Mouse (Mus musculus) lung, adult 2 months (tissue): Measurements from ENCODE around the gene Gm21560. TPM values are rescaled to one million over a fixed set of nuclear protein-coding genes. Genes with fewer than 3 reads are reported as not detected.
"Not testable (repeated sequence)": the region's sequence is repeated elsewhere in the genome, so short reads cannot be mapped to it uniquely, and the experiment has no call there.

Experiments used
- DNase-seq: peaks from one replicate; pipeline ENCODE4 v3.0.0; 2022
- H3K4me1 ChIP-seq: fragments of 200-500 bp; 2 replicates; pipeline ENCODE4 v1.6.1; 2011; ENCODE audit warnings: low read length; ENCODE audit not compliant: control insufficient read depth, insufficient read depth
- H3K4me3 ChIP-seq: fragments of 200-500 bp; replicated peaks from 2 replicates; pipeline ENCODE3; 2011; ENCODE audit warnings: low read depth, mild to moderate bottlenecking, control low read depth, low read length; ENCODE audit errors: extremely low read depth
- WGBS: fragments of 180-500 bp; shearing (Covaris S2); methylation state at CpG from one replicate; pipeline ENCODE4 v1.1.7; 2018; 5-methylcytosine and 5-hydroxymethylcytosine counted together
- polyA plus RNA-seq: library from polyadenylated mRNA; depleted of rRNA; stranded (reverse); fragments of >200 nt; gene quantifications from 2 replicates; pipeline ENCODE4 v1.2.3, GENCODE M21; 2012; rRNA removed

The Gm21560 gene
- not detected in 2 replicates for polyA plus RNA-seq

DNA sequence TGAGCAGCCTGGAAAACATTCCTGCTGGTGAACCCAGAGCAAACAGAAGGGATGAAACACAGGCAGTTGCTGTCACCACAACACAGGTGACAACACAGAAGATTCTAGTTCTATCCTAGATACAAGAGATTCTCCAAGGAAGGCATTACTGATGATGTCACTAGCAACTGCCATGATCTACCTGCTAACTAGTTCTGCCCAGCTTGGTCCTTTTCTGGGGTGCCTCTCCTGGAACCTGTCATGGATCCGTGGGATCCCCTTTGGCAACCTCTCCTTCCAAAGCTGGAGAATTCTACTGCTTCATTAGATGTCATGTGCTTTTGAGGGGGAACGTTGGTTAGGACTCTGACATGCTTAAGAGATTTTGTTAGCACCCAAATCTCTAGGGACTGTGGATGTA is at the start of gene Gm21560:
Gene Gm21560 (minus strand): TSS at position 101 of the 400 bp plus-strand sequence.
- WGBS = 74% methylated on average over 2 of the region's 2 CpGs
- not testable (repeated sequence) for DNase-seq, H3K4me1 ChIP-seq, H3K4me3 ChIP-seq

DNA sequence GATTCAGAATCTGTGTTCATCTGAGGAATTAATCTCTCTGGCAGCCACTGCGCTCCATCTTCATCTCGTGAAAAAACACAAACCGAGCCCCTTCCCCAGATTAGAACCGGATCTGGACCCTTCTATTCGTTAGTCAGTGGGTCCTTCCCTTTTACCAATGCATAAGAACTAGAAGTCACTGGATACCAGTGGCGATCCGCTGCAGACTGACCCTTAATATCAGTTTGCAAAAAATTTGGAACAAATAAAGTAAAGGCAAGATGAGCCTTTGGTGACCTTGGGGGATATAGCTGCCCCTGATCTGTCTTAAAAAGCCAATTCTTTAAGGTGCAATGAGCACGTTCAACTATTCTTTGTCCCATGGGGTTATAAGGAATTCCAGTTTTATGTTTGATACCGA is 55.6 kb downstream of the Gm21560 start:
- not testable (repeated sequence) for H3K4me3 ChIP-seq, H3K4me1 ChIP-seq
- DNase-seq = peak; percentile 2
- 86% methylated on average over 3 of the region's 9 CpGs for WGBS

DNA sequence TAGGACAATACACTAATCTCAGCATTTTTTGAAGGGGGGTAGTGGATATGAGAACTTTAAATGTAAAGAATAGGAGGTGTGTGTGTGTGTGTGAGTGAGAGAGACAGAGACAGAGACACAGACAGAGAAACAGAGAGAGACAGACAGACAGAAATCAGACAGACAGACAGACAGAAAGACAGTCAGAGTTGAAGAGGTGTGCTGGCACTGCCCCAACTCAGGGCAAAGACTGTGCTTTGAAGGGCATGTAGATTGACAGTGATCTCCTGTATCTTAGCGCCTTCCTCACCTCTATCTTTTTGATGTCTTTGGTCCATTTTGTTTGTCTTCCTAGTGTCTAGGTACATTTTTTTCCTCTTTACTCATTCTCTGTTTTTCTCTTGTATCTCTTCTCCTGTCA is 58.0 kb downstream of the Gm21560 start:
- 100% methylated on average over 1 of the region's 1 CpGs for WGBS
- not testable (repeated sequence) for H3K4me1 ChIP-seq, H3K4me3 ChIP-seq, DNase-seq

Other genes with a start within 250 kb of the Gm21560 start
- not detected in 2 replicates for gene Gm3453, start 240.2 kb downstream of the Gm21560 start, polyA plus RNA-seq
- not detected in 2 replicates for gene Gm6337, start 161.0 kb downstream of the Gm21560 start, polyA plus RNA-seq
- 0.18 TPM in 1 of 2 replicates, not detected in the other for gene Gm8206, start 125.3 kb downstream of the Gm21560 start, polyA plus RNA-seq
- gene Gm3468, start 110.6 kb downstream of the Gm21560 start, polyA plus RNA-seq = 0.17 TPM in 1 of 2 replicates, not detected in the other
- not detected in 2 replicates for gene Gm3476, start 93.5 kb downstream of the Gm21560 start, polyA plus RNA-seq
- gene Gm3411, start 68.0 kb upstream of the Gm21560 start, polyA plus RNA-seq = 0.24 and 1.0 TPM in 2 replicates
- gene Gm21103, start 85.6 kb upstream of the Gm21560 start, polyA plus RNA-seq = not detected in 2 replicates
- not detected in 2 replicates for gene Gm3618, start 124.4 kb upstream of the Gm21560 start, polyA plus RNA-seq
- gene Gm16440, start 171.0 kb upstream of the Gm21560 start, polyA plus RNA-seq = not detected in 2 replicates
- 0.14 TPM in 2 replicates for gene Gm3591, start 193.2 kb upstream of the Gm21560 start, polyA plus RNA-seq
- not detected in 2 replicates for gene Gm3594, start 225.3 kb upstream of the Gm21560 start, polyA plus RNA-seq